Mouse (Mus musculus) left cerebral cortex, postnatal 36 days (tissue): ENCODE results near the gene Oaf. TPM values are rescaled to one million over a fixed set of nuclear protein-coding genes. Genes with fewer than 3 reads are reported as not detected.

Experiments
- DNase-seq, 2 experiments: peaks; one replicate each; pipeline ENCODE4 v3.0.0; 2021 to 2022; ENCODE audit warnings: low spot score in 2 of 2, mixed read lengths in 1 of 2
- intact Hi-C: fragments of 180-260 bp; cut with DNase I; formaldehyde crosslinking; loops from one replicate; pipeline ENCODE4 v1.15.1; 2025
- total RNA-seq, 2 experiments: library from RNA; stranded (reverse); gene quantifications; 2 replicates each; pipeline ENCODE4 v1.2.3; 2021

The Oaf gene
- total RNA-seq, 2 experiments from 2014 or later: 15.0 to 17.4 TPM

DNA sequence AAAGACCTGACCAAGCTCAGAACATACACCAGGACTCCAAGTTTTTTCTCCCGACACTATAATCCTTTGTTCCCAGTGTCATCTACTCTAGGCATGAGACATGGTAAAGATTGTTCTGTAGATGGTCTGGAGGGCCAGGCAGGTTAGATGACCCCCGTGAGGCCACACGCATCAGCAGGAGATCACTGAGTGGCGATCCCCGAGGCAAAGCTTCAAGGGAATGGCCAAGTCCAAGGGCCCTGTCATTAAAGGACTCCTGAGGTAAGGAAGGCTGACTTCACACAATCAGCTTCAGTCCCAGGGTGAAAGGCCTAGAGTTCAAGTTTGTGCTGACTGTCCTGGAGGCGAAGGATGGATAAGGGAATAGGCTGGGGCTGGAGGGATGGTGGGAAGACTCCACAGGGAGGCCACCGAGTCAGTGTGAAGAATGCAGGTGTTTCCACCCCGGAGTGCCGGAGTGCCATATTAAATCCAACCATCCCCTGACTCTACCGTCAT lies 10.3 kb downstream of the Oaf start:
- intact Hi-C loops: no loop called here
- no peak for DNase-seq

DNA sequence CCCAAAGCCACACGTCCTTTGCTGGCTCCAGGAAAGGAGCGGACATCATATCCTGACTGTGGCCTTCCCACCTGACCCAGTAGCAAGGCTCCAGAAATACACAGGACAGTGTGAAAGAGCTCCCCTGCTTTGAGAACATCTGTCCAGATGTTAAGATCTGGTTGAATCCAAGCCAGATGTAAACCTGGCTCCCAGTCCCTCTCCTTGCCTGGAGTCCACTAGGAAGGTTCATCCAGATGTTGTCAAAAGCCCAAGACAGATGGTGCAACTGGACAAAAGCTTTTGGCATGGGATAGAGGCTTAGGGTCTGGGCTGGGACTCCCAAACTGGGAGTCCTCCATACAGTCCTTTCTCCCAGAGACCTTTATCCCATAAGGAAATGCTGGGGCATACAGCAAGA lies 11.0 kb downstream of the Oaf start:
- DNase-seq: no peak
- intact Hi-C loops: no loop called here

- intact Hi-C loops: no loop called here
- DNase-seq: no peak
These were observed 12.1 kb downstream of the Oaf start for GRCm38 (mm10) chr9:43227626-43228025.

GRCm38 (mm10) chr9:43226573-43227160 lies 13.0 kb downstream of the Oaf start:
- no peak for DNase-seq
- intact Hi-C loops: no loop called here

GRCm38 (mm10) chr9:43225481-43225880 lies 14.2 kb downstream of the Oaf start:
- intact Hi-C loops: no loop called here
- DNase-seq: no peak

DNA sequence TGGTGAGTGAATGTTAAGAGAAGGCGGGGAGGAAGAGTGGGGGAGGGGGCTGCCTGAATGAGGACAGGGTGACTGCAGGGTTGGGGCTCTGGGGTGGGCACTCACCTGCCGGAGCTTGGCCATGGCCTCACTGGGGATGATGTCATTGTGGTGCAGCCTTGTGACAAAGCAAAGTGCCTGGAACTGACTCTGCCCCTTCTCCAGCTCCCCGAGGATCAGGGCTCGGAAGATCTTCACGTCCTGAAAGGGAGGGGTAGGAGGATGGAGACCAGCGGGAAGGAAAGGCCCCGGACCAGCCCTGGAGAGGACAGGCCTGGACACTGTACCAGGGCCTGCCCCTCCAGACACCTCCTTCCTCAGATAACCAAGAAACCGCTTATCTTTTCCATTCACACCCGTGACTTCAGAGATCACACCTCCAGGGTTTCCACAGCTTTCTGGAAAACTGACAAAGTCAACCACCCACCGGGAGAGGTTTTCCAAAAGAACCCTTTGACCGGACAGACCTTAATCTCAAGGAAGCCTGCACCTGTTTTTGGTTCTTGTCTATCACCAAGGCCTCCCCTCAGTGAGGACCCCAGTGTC lies 14.8 kb downstream of the Oaf start:
- intact Hi-C loops: no loop called here
- DNase-seq: no peak

DNA sequence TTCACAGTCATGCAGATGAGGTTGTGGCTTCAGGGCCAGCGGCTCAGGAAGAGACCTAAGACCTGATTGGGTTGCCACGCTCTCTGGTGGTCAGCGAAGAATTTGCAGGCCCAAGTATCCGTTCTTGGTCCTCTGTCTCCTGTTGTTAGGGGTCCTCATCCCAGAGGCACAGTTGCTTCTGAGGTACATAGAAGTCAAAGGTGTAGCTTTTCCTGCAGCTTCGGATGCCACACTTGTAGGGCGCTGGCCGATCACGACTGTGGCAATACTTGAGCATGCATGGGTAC lies 17.3 kb downstream of the Oaf start:
- intact Hi-C loops: no loop called here
- DNase-seq: no peak

DNA sequence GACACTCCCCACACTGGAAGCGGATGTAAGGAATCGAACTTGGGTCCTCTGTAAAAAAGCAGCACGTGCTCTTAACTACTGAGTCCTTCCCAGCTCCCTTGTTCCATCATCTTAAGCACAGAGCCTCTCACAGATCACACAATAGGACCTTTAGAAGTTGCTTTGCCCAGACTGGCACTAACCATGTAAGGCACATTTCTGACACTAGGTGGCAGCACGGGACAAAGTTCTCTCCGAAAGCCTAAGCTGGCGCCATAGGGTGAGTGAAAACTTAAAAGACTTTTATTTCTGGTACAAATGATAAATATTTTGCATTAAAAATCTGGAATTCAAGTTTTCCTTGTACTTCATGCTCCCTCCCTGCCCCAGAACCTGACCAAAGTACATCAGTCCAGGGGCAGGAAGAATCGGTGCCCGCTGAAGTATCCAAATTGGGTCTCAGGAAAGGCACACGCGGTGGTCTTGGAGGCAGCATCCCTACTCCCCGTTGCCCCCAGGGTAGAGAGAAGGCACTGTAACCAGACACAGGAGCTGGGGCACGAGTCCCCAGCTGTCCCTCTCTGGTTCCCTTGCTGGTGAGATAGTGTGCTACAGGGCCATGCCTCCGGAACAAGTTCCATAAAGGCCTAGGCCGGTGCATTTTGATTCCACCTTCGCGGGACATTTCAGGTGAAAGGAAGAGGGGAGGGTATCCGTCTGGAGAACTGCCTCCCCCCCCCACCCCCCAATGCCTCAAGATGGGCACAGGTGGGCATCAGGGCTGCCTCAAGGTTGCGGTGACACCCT lies 17.9 kb downstream of the Oaf start:
- intact Hi-C loops: loop anchor here (1.0 kb wide), 1 partner anchor 62 kb away; no protein-coding TSS in a partner anchor
- peak; percentile 79 to 81 for DNase-seq

- intact Hi-C loops: loop anchor here (1.0 kb wide), 2 partner anchors 69 to 211 kb away; no protein-coding TSS in a partner anchor
- peak; percentile 26 to 39 for DNase-seq
These were observed 28.8 kb downstream of the Oaf start for GRCm38 (mm10) chr9:43210771-43211450.

DNA sequence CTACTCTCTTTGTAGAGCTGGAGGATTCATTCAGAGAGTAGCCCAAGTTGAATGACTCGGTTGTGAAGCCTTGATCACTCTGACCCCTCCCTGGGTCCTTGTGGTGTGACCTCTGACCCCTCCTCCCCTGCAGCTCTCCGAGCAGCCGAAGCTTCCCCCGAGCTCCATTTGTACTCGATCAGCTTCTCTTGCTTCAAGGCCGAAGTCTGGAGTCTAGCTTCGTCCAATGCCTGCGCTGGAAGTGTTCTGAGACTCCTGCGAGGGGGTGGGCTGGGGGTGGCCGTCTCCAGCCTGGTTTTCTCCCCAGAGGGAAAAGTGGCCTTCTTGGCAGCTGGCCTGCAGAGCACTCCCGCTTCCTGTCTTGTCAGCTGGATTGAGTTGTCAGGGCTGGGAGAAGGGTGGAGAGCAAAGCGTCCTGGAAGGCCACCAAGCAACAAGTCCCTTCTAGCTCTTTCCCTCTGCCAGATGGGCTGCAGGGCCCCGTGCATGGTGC lies 29.5 kb downstream of the Oaf start, which contains the start of gene Pou2f3:
Gene Pou2f3 (minus strand): TSS at position 180 of the 493 bp plus-strand sequence.
- peak; percentile 16 to 31 for DNase-seq
- intact Hi-C loops: no loop called here

GRCm38 (mm10) chr9:43206022-43206390 lies 33.7 kb downstream of the Oaf start:
- no peak for DNase-seq
- intact Hi-C loops: no loop called here

- DNase-seq: no peak
- intact Hi-C loops: no loop called here
These were observed 34.2 kb downstream of the Oaf start for GRCm38 (mm10) chr9:43205343-43206021.

DNA sequence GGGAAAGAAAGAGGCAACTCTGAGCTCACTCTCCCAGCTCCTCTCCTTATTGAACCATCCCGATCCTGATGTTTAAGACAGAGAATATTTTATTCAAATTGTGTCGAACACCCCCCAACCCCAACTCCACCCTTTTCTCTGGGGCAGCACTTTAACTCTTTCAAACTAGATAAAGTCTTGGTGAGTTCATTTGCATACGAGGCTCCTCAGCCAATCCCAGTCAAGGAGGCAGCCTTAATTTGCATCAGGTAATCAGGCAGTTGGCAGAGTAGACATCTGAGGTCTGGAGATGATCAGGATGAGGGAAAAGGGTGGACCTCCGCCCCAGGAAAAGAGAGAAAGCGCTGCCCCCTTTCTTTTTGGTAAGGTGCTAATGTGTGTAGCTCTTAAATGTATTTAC lies 39.5 kb downstream of the Oaf start:
- intact Hi-C loops: no loop called here
- DNase-seq: no peak

DNA sequence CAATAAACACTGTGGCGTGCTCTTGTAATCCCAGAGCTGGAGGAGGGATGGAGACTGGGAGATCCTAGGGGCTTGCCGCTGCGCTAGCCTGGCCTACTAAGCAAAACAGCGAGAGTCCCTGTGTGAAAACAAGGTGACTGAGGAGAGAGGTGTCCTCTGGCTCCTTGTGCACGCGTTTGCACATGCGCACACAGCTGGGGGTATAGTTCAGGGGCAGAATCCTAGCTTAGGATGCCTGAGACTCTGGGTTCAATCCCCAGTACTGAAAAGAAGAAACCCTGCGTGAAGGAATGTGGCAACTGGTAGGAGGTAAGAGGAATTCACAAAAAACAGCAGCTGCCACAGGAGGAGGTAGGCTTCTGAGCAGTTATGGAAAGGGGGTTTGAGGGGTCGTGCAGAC lies 45.7 kb downstream of the Oaf start:
- intact Hi-C loops: no loop called here
- DNase-seq: no peak

DNA sequence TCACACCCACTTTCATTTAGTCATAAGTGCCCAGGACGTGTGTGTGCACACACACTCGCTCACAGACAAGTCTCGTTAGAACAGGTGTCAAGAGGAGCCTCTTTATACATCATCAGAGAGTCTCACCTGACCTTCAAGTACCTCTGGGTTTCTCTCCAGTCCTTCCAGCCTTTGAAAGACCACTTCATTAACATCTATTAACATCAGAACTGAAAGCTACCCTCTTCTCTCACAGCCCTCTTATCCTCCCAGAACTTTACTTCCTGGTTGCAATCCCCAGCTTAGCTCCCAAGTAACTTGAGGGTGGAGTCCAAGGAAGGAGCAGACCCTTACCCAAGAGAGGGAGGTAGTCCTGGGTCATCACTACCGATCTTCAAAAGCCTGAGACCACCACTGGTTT lies 48.1 kb downstream of the Oaf start:
- intact Hi-C loops: no loop called here
- no peak for DNase-seq

DNA sequence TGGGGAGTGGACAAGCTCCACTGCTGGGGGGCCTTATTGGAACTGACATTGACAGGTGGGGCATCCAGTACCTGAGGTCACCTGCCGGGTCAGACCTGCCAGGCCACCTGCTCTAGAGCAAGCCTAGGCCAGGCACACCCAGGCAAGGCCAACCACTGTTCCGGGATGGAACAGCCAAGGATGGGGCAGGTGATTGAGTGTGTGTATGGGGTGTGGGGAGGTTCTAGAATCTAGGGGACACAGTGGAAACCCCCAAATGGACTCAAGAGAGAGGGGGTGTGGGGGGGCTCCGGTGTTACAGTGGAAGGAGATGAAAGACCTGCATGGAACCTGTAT lies 50.7 kb downstream of the Oaf start:
- intact Hi-C loops: no loop called here
- no peak for DNase-seq

DNA sequence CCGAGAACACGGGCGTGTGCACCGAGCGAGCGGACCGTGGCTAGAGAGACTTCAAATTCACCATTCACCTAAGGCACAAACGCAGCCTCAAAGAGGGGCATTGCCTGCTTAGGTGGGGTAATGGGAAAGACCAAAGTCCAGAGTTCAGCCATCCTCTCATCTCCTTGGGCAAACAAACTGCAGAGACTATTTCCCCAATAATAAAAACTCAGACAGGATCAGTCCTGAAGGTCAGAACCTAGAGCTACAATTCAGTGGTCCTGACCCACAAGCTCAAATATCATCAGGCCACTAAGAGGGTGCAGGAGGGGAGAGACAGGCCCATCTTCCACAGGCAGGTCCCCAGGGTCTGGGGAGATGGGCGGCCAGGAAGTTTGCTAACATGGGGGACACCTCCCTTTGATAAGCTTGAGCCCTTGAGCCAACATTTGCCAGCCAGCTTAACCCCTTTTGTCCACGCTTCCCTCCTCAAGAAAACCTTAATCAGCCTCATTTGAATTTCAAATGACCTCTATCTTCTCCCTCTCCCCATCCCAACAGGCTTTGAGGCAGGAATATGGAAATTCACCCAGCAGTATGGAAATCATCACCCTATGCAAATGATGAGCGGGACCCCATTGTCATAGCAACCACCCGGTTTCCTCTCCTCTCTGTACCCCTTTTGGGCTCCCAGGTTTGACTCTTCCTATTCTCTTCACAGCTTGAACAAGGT lies 51.2 kb downstream of the Oaf start:
- DNase-seq: no peak
- intact Hi-C loops: no loop called here

DNA sequence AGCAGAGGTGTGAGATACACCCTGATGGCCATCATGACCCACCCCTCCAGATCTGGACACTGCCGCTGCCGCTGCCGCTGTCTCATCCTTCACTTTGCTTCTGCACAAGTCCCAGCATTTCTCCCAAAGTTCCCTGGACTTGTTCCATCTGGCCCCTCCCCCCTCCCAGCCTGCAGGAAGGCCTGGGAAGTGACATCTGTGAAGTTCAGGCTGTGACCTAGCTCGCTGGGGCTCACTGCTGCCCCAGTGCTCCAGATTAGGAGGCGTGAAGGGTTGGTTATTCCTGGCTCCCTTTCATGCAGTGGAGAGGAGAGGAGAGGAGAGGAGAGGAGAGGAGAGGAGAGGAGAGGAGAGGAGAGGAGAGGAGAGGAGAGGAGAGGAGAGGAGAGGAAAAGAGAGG lies 60.1 kb downstream of the Oaf start:
- intact Hi-C loops: no loop called here
- DNase-seq: no peak

- DNase-seq: no peak
- intact Hi-C loops: no loop called here
These were observed 61.5 kb downstream of the Oaf start for GRCm38 (mm10) chr9:43178172-43178571.
